Mouse (Mus musculus): ENCODE measurements around the gene Cfc1. TPM values are rescaled to one million over a fixed set of nuclear protein-coding genes. Genes with fewer than 3 reads are reported as not detected.

Cfc1 gene
- total RNA-seq, 2 experiments from 2014 or later, result not detected

Other genes with a start within 250 kb of the Cfc1 start
- gene Ccdc115, start 96.0 kb upstream of the Cfc1 start, total RNA-seq (2021), result 10 to 100 TPM; 16.7 to 18.7 TPM
- gene Imp4, start 95.8 kb upstream of the Cfc1 start, total RNA-seq (2021), result 10 to 100 TPM; 31.5 to 32.4 TPM
- 1 to 10 TPM; 2.5 to 4.7 TPM for gene Ptpn18, start 75.9 kb upstream of the Cfc1 start, total RNA-seq (2021)
- not detected for gene Prss39, start 37.2 kb upstream of the Cfc1 start, total RNA-seq (2021)
- gene Prss40, start 25.3 kb downstream of the Cfc1 start, total RNA-seq (2021), result not detected
- 10 to 100 TPM; 26.4 to 29.2 TPM for gene Amer3, start 44.0 kb downstream of the Cfc1 start, total RNA-seq (2021)

All from left cerebral cortex, postnatal 14 days (tissue).